In the genomic region with DNA sequence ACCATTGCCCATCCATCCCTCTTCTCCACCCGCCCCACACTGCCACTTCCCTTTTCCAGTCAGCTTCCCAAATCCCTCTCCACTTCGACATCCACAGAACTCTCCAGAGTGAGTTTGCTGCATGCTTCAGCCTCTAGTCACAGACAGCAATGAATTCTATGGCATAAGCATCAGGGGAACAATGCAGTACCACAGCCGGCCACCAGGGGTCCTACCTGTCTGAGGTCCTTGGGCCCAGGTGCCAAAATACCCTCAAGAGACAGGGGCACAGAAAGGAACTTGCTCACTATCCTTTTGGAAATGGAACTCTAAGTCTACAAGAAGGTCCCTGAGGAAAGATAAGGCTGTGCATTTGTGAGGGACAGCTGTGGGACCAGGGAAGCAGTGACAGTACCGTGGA, we compare ENCODE assay signal across 8 mouse cellular contexts.
A peak's percentile ranks its signal among the peaks of the same experiment; 100 is the strongest.
DNase-seq lines count a peak whose midpoint lies in the region; ATAC-seq and TF ChIP-seq lines count a peak whose summit lies in the region.

No protein-coding gene starts in this region.

- no peak for ATAC-seq in midbrain, embryonic 13.5 days
- ATAC-seq in embryonic facial prominence, embryonic 14.5 days (ENCODE audit: low read depth): no peak
- ATAC-seq in kidney, postnatal 0 days (replicated peaks; ENCODE audit: low FRiP score, low read depth): no peak
- no peak for ATAC-seq in lung, postnatal 0 days
- no peak for ATAC-seq in megakaryocyte-erythroid progenitor cell, adult 5-6 weeks (replicated peaks; ENCODE audit: low FRiP score, low TSS enrichment, poor library complexity, severe bottlenecking)

- H3K9ac ChIP-seq in midbrain, embryonic 13.5 days (replicated peaks): no peak overlapping the region
- no peak overlapping the region for H3K9ac ChIP-seq in embryonic facial prominence, embryonic 14.5 days (ENCODE audit: low read depth, low read length)
- no peak overlapping the region for H3K9ac ChIP-seq in kidney, postnatal 0 days (ENCODE audit: low read depth, low read length)
- H3K9ac ChIP-seq in lung, postnatal 0 days (replicated peaks; ENCODE audit: low read depth): no peak overlapping the region

- DNase-seq in midbrain, embryonic 10.5 days (ENCODE audit: low spot score): peak; percentile 65
- DNase-seq in adrenal gland, postnatal 4 days (ENCODE audit: low spot score in 2 of 2): peak; percentile 37 to 38
- peak; percentile 31 for DNase-seq in embryonic facial prominence, embryonic 14.5 days (ENCODE audit: low spot score)
- peak; percentile 67 for DNase-seq in kidney, postnatal 0 days (ENCODE audit: low spot score)
- DNase-seq in lung, postnatal 0 days (ENCODE audit: low spot score): peak; percentile 36

- WGBS in midbrain, embryonic 10.5 days: 37% methylated on average over 4 of the region's 4 CpGs
- 37% methylated on average over 4 of the region's 4 CpGs for WGBS in midbrain, embryonic 13.5 days
- 37% methylated on average over 4 of the region's 4 CpGs for WGBS in embryonic facial prominence, embryonic 14.5 days
- WGBS in kidney, postnatal 0 days: 29% methylated on average over 4 of the region's 4 CpGs
- WGBS in lung, postnatal 0 days: 36% methylated on average over 4 of the region's 4 CpGs
- WGBS in small intestine, adult 2 months: 38% methylated on average over 4 of the region's 4 CpGs

- no peak for TF ChIP-seq EP300 in lung, postnatal 0 days (IDR thresholded peaks at IDR 0.05)

- no peak overlapping the region for H3K4me2 ChIP-seq in midbrain, embryonic 13.5 days (replicated peaks)
- no peak overlapping the region for H3K4me2 ChIP-seq in embryonic facial prominence, embryonic 14.5 days (ENCODE audit: low read depth, low read length)
- H3K4me2 ChIP-seq in kidney, postnatal 0 days (ENCODE audit: low read length): no peak overlapping the region
- H3K4me2 ChIP-seq in lung, postnatal 0 days (replicated peaks; ENCODE audit: low read depth, low read length): no peak overlapping the region

- peaks cover 10% of the 10 kb centered on the region for H3K4me1 ChIP-seq in midbrain, embryonic 10.5 days
- peaks cover 6% of the 10 kb centered on the region for H3K4me1 ChIP-seq in midbrain, embryonic 13.5 days (replicated peaks)
- no peaks in the 10 kb centered on the region for H3K4me1 ChIP-seq in embryonic facial prominence, embryonic 14.5 days (ENCODE audit: control insufficient read depth, insufficient read depth, low read length)
- H3K4me1 ChIP-seq in kidney, postnatal 0 days (replicated peaks; ENCODE audit: insufficient read depth, low read length): no peaks in the 10 kb centered on the region
- no peaks in the 10 kb centered on the region for H3K4me1 ChIP-seq in lung, postnatal 0 days (ENCODE audit: insufficient read depth, low read depth, low read length)
- H3K4me1 ChIP-seq in small intestine, adult 2 months (ENCODE audit: control insufficient read depth, insufficient read depth, insufficient read length, low read length): no peaks in the 10 kb centered on the region

- H3K27me3 ChIP-seq in midbrain, embryonic 10.5 days (ENCODE audit: low read depth, poor library complexity, severe bottlenecking): no peaks in the 10 kb centered on the region
- no peaks in the 10 kb centered on the region for H3K27me3 ChIP-seq in midbrain, embryonic 13.5 days
- H3K27me3 ChIP-seq in embryonic facial prominence, embryonic 14.5 days (replicated peaks; ENCODE audit: control insufficient read depth, insufficient read depth, low read length): no peaks in the 10 kb centered on the region
- H3K27me3 ChIP-seq in kidney, postnatal 0 days (ENCODE audit: insufficient read depth, low read length): no peaks in the 10 kb centered on the region
- H3K27me3 ChIP-seq in lung, postnatal 0 days (replicated peaks; ENCODE audit: insufficient read depth, low read length): no peaks in the 10 kb centered on the region
- no peaks in the 10 kb centered on the region for H3K27me3 ChIP-seq in small intestine, adult 2 months (ENCODE audit: control insufficient read depth, insufficient read depth, low read length)

- no peaks in the 10 kb centered on the region for H3K36me3 ChIP-seq in midbrain, embryonic 10.5 days
- H3K36me3 ChIP-seq in midbrain, embryonic 13.5 days: no peaks in the 10 kb centered on the region
- H3K36me3 ChIP-seq in embryonic facial prominence, embryonic 14.5 days (ENCODE audit: control insufficient read depth, insufficient read depth, low read length): no peaks in the 10 kb centered on the region
- H3K36me3 ChIP-seq in kidney, postnatal 0 days (ENCODE audit: insufficient read depth, low read length): no peaks in the 10 kb centered on the region
- H3K36me3 ChIP-seq in lung, postnatal 0 days (ENCODE audit: insufficient read depth, low read length): no peaks in the 10 kb centered on the region
- no peaks in the 10 kb centered on the region for H3K36me3 ChIP-seq in small intestine, adult 2 months (ENCODE audit: control insufficient read depth, insufficient read depth, low read length)

- no peak overlapping the region for H3K27ac ChIP-seq in midbrain, embryonic 10.5 days (replicated peaks)
- H3K27ac ChIP-seq in midbrain, embryonic 13.5 days: no peak overlapping the region
- H3K27ac ChIP-seq in embryonic facial prominence, embryonic 14.5 days (replicated peaks; ENCODE audit: low read depth, low read length): no peak overlapping the region
- no peak overlapping the region for H3K27ac ChIP-seq in kidney, postnatal 0 days
- H3K27ac ChIP-seq in lung, postnatal 0 days (ENCODE audit: low read length): no peak overlapping the region
- no peak overlapping the region for H3K27ac ChIP-seq in small intestine, adult 2 months (ENCODE audit: insufficient read depth, low read depth, low read length)

- no peak for TF ChIP-seq POLR2A in small intestine, adult 2 months (IDR thresholded peaks at IDR 0.05; ENCODE audit: low read depth, low read length)

- no peaks in the 10 kb centered on the region for H3K9me3 ChIP-seq in midbrain, embryonic 10.5 days (replicated peaks)
- no peaks in the 10 kb centered on the region for H3K9me3 ChIP-seq in midbrain, embryonic 13.5 days
- H3K9me3 ChIP-seq in embryonic facial prominence, embryonic 14.5 days (ENCODE audit: control insufficient read depth, low read length): no peaks in the 10 kb centered on the region
- H3K9me3 ChIP-seq in kidney, postnatal 0 days (replicated peaks; ENCODE audit: low read length): no peaks in the 10 kb centered on the region
- no peaks in the 10 kb centered on the region for H3K9me3 ChIP-seq in lung, postnatal 0 days (ENCODE audit: low read length)

- TF ChIP-seq CTCF in kidney, postnatal 0 days (IDR thresholded peaks at IDR 0.05; ENCODE audit: low read depth): peak; percentile 92
- TF ChIP-seq CTCF in lung, postnatal 0 days (IDR thresholded peaks at IDR 0.05): peak; percentile 92
- TF ChIP-seq CTCF in small intestine, adult 2 months (IDR thresholded peaks at IDR 0.05; ENCODE audit: extremely low read depth, insufficient read length, insufficient replicate concordance, low read depth, low read length): peak; percentile 81; the same call in 1 of the 2 replicates

- H3K4me3 ChIP-seq in midbrain, embryonic 10.5 days: no peak overlapping the region
- no peak overlapping the region for H3K4me3 ChIP-seq in midbrain, embryonic 13.5 days (replicated peaks)
- H3K4me3 ChIP-seq in embryonic facial prominence, embryonic 14.5 days (ENCODE audit: low read depth, low read length): no peak overlapping the region
- H3K4me3 ChIP-seq in kidney, postnatal 0 days (replicated peaks; ENCODE audit: low read depth, low read length): no peak overlapping the region
- H3K4me3 ChIP-seq in lung, postnatal 0 days (ENCODE audit: low read depth, low read length): no peak overlapping the region
- H3K4me3 ChIP-seq in small intestine, adult 2 months (ENCODE audit: low read depth, low read length): no peak overlapping the region
